Mouse (Mus musculus): ENCODE results near the gene Nae1. TPM values are rescaled to one million over a fixed set of nuclear protein-coding genes. Genes with fewer than 3 reads are reported as not detected.
A peak's percentile ranks its signal among the peaks of the same experiment; 100 is the strongest.

The Nae1 gene
- polyA plus RNA-seq, 1 experiment from 2014 or later = 85.8 TPM

DNA sequence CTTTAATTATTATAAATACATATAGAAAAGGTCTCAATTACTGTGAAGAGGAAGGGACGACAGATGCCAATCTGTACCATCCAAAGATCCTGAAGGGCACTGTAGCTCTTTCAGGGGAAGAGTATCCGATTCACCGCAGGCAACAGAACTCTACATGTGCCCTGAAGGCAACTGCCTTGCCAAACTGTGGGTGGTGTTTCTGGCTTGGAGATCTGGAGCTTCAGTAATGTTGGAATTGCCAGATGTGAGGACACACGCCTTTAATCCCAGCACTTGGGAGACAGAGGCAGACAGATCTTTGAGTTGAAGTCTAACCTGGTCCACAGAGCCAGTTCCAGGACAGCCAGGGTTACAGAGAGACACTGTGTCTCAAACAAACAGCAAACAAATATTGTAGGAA lies 4.5 kb upstream of the Nae1 start:
- Histone ChIP-seq H3K4me1 (replicated peaks; ENCODE audit: control insufficient read depth, insufficient read depth, low read length) (peaks cover 7% of the 10 kb centered on the region; the same call in 1 of the 2 replicates), H3K27ac (ENCODE audit: low read depth) (no peak overlapping the region), H3K9me3 (ENCODE audit: control insufficient read depth, low read length) (no peaks in the 10 kb centered on the region), H3K36me3 (ENCODE audit: control insufficient read depth, insufficient read depth, low read length) (no peaks in the 10 kb centered on the region), H3K4me3 (ENCODE audit: low read depth, low read length) (no peak overlapping the region), H3K27me3 (replicated peaks; ENCODE audit: control insufficient read depth, insufficient read depth, low read length) (peaks cover 64% of the 10 kb centered on the region), H3K4me2 (ENCODE audit: low read length) (no peak overlapping the region), H3K9ac (ENCODE audit: low read length) (no peak overlapping the region)
- DNase-seq (ENCODE audit: low spot score) = no peak
- no peak for ATAC-seq (replicated peaks; ENCODE audit: low FRiP score, low TSS enrichment, low read depth)
- 86% methylated on average over 4 of the region's 4 CpGs for WGBS

DNA sequence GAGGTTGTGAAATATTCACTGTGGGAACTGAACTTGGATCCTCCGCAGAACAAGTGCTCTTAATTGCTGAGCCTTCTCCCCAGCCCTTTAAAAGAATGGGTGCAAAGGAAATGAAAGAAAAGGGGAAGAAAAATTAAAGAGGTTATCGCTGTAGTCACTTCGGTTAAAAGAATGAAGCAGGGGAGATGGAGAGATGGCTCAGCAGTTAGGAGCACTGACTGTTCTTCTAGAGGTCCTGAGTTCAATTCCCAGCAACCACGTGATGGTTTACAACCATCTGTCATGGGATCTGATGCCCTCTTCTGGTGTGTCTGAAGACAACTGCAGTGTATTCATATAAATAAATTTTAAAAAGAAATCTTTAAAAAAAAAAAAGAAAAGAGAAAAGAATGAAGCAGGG lies 1.6 kb upstream of the Nae1 start:
- Histone ChIP-seq H3K27me3 (replicated peaks; ENCODE audit: control insufficient read depth, insufficient read depth, low read length) (peaks cover 35% of the 10 kb centered on the region), H3K4me3 (ENCODE audit: low read depth, low read length) (no peak overlapping the region), H3K27ac (ENCODE audit: low read depth) (no peak overlapping the region), H3K4me2 (ENCODE audit: low read length) (no peak overlapping the region), H3K4me1 (replicated peaks; ENCODE audit: control insufficient read depth, insufficient read depth, low read length) (peaks cover 12% of the 10 kb centered on the region), H3K9ac (ENCODE audit: low read length) (no peak overlapping the region), H3K9me3 (ENCODE audit: control insufficient read depth, low read length) (no peaks in the 10 kb centered on the region), H3K36me3 (ENCODE audit: control insufficient read depth, insufficient read depth, low read length) (no peaks in the 10 kb centered on the region)
- 82% methylated on average over 4 of the region's 4 CpGs for WGBS
- no peak for DNase-seq (ENCODE audit: low spot score)
- ATAC-seq (replicated peaks; ENCODE audit: low FRiP score, low TSS enrichment, low read depth) = no peak

DNA sequence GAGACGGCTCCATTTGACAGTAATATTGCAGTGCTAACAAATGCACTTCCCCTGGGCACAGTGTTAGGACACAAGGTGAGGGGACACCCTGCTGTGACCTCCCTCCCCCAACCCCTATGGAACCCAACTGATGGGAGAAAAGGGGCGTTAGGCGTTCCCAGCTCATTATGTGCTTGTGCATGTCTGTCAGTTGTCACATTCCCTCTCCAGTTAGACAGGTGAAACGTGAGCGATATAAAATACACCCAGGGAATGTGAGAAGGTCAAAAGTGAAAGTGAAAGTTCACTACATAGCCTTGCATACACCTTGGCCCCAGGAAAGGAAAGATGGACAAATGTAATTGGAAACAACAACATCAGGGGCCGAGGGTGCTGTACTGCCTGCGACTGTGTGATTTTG lies 941 bp upstream of the Nae1 start:
- Histone ChIP-seq H3K36me3 (ENCODE audit: control insufficient read depth, insufficient read depth, low read length) (0 out of 2 replicates have a peak, but pooled peaks cover 2% of the 10 kb centered on the region), H3K9ac (ENCODE audit: low read length) (no peak overlapping the region), H3K4me2 (ENCODE audit: low read length) (peak overlapping the region; percentile 84), H3K27me3 (replicated peaks; ENCODE audit: control insufficient read depth, insufficient read depth, low read length) (peaks cover 29% of the 10 kb centered on the region), H3K4me1 (replicated peaks; ENCODE audit: control insufficient read depth, insufficient read depth, low read length) (peaks cover 11% of the 10 kb centered on the region), H3K27ac (ENCODE audit: low read depth) (no peak overlapping the region), H3K9me3 (ENCODE audit: control insufficient read depth, low read length) (no peaks in the 10 kb centered on the region), H3K4me3 (ENCODE audit: low read depth, low read length) (no peak overlapping the region)
- DNase-seq (ENCODE audit: low spot score) (no peak), ATAC-seq (replicated peaks; ENCODE audit: low FRiP score, low TSS enrichment, low read depth) (no peak)
- WGBS = 30% methylated on average over 7 of the region's 7 CpGs

DNA sequence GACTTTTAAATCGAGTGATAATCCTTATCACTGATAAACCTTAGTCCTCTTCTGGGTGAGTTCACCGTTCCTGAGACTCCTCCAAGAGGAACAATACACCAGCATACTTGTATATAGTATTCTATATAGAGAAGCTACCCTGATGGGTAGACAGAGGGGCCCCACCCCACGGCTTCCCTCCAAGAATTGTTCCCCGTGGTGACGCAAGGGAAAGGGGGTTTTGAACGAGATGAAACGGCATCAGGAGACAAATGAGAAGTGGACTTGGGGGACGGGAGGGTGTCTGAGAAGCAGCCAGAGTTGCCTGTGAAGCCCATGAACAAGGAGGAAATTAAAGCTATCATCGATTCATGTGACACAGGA lies 323 bp upstream of the Nae1 start:
- H3K27ac ChIP-seq (ENCODE audit: low read depth) = no peak overlapping the region
- H3K27me3 ChIP-seq (replicated peaks; ENCODE audit: control insufficient read depth, insufficient read depth, low read length) = peaks cover 23% of the 10 kb centered on the region
- H3K36me3 ChIP-seq (ENCODE audit: control insufficient read depth, insufficient read depth, low read length) = peaks cover 8% of the 10 kb centered on the region
- peaks cover 11% of the 10 kb centered on the region for H3K4me1 ChIP-seq (replicated peaks; ENCODE audit: control insufficient read depth, insufficient read depth, low read length)
- DNase-seq (ENCODE audit: low spot score) (peak; percentile 74), ATAC-seq (replicated peaks; ENCODE audit: low FRiP score, low TSS enrichment, low read depth) (peak; percentile 49)
- H3K4me2 ChIP-seq (ENCODE audit: low read length) = peak overlapping the region; percentile 84
- H3K9ac ChIP-seq (ENCODE audit: low read length) = peak overlapping the region; percentile 91
- WGBS = 8% methylated on average over 9 of the region's 9 CpGs
- peak overlapping the region; percentile 92 for H3K4me3 ChIP-seq (ENCODE audit: low read depth, low read length)
- H3K9me3 ChIP-seq (ENCODE audit: control insufficient read depth, low read length) = no peaks in the 10 kb centered on the region

DNA sequence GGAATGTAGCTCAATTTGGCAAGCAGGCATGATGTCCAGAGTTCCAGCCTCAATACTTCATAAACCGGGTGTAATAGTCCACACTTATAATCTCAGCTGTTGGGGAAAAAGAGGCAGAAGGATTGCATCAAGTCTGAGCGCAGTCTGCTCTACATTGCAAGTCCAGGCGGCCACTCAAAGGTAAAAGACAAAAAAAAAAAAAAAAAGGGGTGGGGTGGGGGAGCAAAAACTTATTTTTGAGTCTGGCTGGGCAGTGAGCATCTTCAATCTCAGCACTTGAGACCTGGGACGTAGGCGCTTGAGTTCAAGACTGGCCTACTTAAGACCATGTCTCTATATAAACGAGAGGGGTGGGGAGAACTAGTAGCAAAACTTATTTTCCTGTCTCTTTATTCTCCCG lies 886 bp downstream of the Nae1 start:
- Histone ChIP-seq H3K27me3 (replicated peaks; ENCODE audit: control insufficient read depth, insufficient read depth, low read length) (peaks cover 11% of the 10 kb centered on the region), H3K9ac (ENCODE audit: low read length) (peak overlapping the region; percentile 91), H3K4me3 (ENCODE audit: low read depth, low read length) (peak overlapping the region; percentile 92), H3K4me1 (replicated peaks; ENCODE audit: control insufficient read depth, insufficient read depth, low read length) (peaks cover 11% of the 10 kb centered on the region), H3K9me3 (ENCODE audit: control insufficient read depth, low read length) (no peaks in the 10 kb centered on the region), H3K27ac (ENCODE audit: low read depth) (no peak overlapping the region), H3K4me2 (ENCODE audit: low read length) (peak overlapping the region; percentile 84), H3K36me3 (ENCODE audit: control insufficient read depth, insufficient read depth, low read length) (peaks cover 17% of the 10 kb centered on the region)
- DNase-seq (ENCODE audit: low spot score) = no peak
- ATAC-seq (replicated peaks; ENCODE audit: low FRiP score, low TSS enrichment, low read depth) = no peak
- WGBS = 23% methylated on average over 7 of the region's 7 CpGs

DNA sequence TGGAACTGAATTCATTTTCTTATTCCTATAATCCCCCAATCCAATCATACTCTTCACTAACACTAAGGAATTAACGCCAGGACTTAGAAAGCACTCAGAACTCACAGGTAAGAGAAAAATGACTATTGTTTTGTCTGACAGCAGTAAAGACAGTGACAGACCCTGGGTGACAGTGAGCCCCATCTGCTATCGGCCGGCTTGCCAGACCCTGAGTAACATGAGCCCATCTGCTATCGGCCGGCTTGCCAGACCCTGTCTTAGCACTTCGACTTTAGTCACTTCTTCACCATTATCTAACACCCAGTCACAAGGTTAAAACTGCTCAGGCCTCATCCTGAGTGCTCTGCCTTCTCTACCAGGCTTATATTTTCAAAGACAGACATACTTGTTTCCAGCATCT lies 4.8 kb downstream of the Nae1 start:
- Histone ChIP-seq H3K4me2 (ENCODE audit: low read length) (no peak overlapping the region), H3K4me3 (ENCODE audit: low read depth, low read length) (no peak overlapping the region), H3K9me3 (ENCODE audit: control insufficient read depth, low read length) (no peaks in the 10 kb centered on the region), H3K27ac (ENCODE audit: low read depth) (no peak overlapping the region), H3K4me1 (replicated peaks; ENCODE audit: control insufficient read depth, insufficient read depth, low read length) (peaks cover 11% of the 10 kb centered on the region), H3K27me3 (replicated peaks; ENCODE audit: control insufficient read depth, insufficient read depth, low read length) (no peaks in the 10 kb centered on the region), H3K36me3 (ENCODE audit: control insufficient read depth, insufficient read depth, low read length) (peaks cover 49% of the 10 kb centered on the region), H3K9ac (ENCODE audit: low read length) (no peak overlapping the region)
- WGBS = 90% methylated on average over 6 of the region's 6 CpGs
- ATAC-seq (replicated peaks; ENCODE audit: low FRiP score, low TSS enrichment, low read depth) (no peak), DNase-seq (ENCODE audit: low spot score) (no peak)

DNA sequence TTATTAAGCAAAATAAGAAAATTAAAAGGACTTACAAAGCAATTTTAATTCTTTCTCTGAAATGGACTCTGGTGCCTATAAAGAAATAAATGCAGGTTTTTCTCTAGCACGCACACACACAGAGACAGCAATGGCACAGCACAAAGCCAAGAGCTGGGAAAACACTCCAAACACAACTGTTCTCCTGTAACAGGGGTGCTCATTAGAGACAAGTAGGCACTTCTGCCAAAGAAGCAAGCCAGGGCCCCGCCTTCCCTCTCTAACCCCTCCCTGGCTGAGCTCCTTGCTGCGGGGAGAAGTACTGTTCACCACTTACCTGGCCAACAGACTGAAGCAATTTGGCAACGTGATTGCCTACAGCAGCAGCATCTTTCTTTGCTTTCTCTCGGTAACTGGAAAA lies 16.6 kb downstream of the Nae1 start:
- Histone ChIP-seq H3K4me3 (ENCODE audit: low read depth, low read length) (no peak overlapping the region), H3K27me3 (replicated peaks; ENCODE audit: control insufficient read depth, insufficient read depth, low read length) (no peaks in the 10 kb centered on the region), H3K4me2 (ENCODE audit: low read length) (no peak overlapping the region), H3K36me3 (ENCODE audit: control insufficient read depth, insufficient read depth, low read length) (peaks cover 85% of the 10 kb centered on the region), H3K4me1 (replicated peaks; ENCODE audit: control insufficient read depth, insufficient read depth, low read length) (no peaks in the 10 kb centered on the region), H3K9me3 (ENCODE audit: control insufficient read depth, low read length) (no peaks in the 10 kb centered on the region), H3K27ac (ENCODE audit: low read depth) (no peak overlapping the region), H3K9ac (ENCODE audit: low read length) (no peak overlapping the region)
- DNase-seq (ENCODE audit: low spot score) (no peak), ATAC-seq (replicated peaks; ENCODE audit: low FRiP score, low TSS enrichment, low read depth) (no peak)
- 79% methylated on average over 5 of the region's 5 CpGs for WGBS

DNA sequence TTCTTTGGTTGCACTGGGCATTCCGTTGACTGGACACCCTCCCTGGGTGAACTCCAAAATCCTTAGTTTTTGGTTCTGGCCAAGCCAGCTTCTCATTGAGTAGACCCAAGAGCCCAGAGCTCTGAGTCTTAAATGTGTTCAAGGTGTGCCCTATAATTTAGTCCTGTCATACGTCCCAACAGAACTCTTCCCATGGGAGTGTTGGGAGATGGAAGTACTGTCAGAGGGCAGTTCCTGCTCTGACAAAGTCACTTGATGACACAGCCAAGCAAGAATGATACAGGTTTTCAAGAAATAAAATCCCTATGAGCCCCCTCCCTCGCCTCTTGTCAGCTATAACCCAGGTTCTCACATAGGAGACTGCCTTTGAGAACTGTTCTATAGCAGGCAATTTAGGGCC lies 24.3 kb downstream of the Nae1 start:
- Histone ChIP-seq H3K27ac (ENCODE audit: low read depth) (no peak overlapping the region), H3K27me3 (replicated peaks; ENCODE audit: control insufficient read depth, insufficient read depth, low read length) (no peaks in the 10 kb centered on the region), H3K4me1 (replicated peaks; ENCODE audit: control insufficient read depth, insufficient read depth, low read length) (no peaks in the 10 kb centered on the region; the same call in 1 of the 2 replicates), H3K9me3 (ENCODE audit: control insufficient read depth, low read length) (no peaks in the 10 kb centered on the region), H3K4me3 (ENCODE audit: low read depth, low read length) (0 out of 2 replicates have a peak overlapping the region, but pooled peaks have one; percentile 52), H3K9ac (ENCODE audit: low read length) (no peak overlapping the region), H3K4me2 (ENCODE audit: low read length) (no peak overlapping the region), H3K36me3 (ENCODE audit: control insufficient read depth, insufficient read depth, low read length) (peaks cover 41% of the 10 kb centered on the region)
- DNase-seq (ENCODE audit: low spot score) (peak; percentile 53), ATAC-seq (replicated peaks; ENCODE audit: low FRiP score, low TSS enrichment, low read depth) (no peak; the same call in 1 of the 2 replicates)
- 81% methylated on average over 3 of the region's 3 CpGs for WGBS
